Mouse (Mus musculus) heart, embryonic 11.5 days (tissue): ENCODE measurements around the gene Pou2f2. TPM values are rescaled to one million over a fixed set of nuclear protein-coding genes. Genes with fewer than 3 reads are reported as not detected.

Experiments
- ATAC-seq: fragments of 200-750 bp; cut with Nextera tagmentation; replicated peaks from 2 replicates; pipeline ENCODE4 v1.8.0; 2017; ENCODE audit warnings: moderate library complexity; ENCODE audit not compliant: insufficient number of reproducible peaks, low FRiP score, low TSS enrichment
- H3K27ac ChIP-seq: fragments of 300-500 bp; sonication (generic); 2 replicates; pipeline ENCODE4 v1.5.1; 2014; ENCODE audit warnings: mild to moderate bottlenecking, low read depth, low read length
- H3K27me3 ChIP-seq: fragments of 300-500 bp; sonication (generic); 2 replicates; pipeline ENCODE4 v1.6.1; 2014; ENCODE audit warnings: mild to moderate bottlenecking, low read length, mixed read lengths; ENCODE audit not compliant: control insufficient read depth, insufficient read depth
- H3K36me3 ChIP-seq: fragments of 300-500 bp; sonication (generic); 2 replicates; pipeline ENCODE4 v1.6.1; 2014; ENCODE audit warnings: mild to moderate bottlenecking, low read length, moderate library complexity, mixed read lengths; ENCODE audit not compliant: control insufficient read depth, insufficient read depth
- H3K4me1 ChIP-seq: fragments of 300-500 bp; sonication (generic); 2 replicates; pipeline ENCODE4 v1.6.1; 2014; ENCODE audit warnings: low read length; ENCODE audit not compliant: control insufficient read depth, insufficient read depth
- H3K4me2 ChIP-seq: fragments of 300-500 bp; sonication (generic); 2 replicates; pipeline ENCODE4 v1.6.1; 2014; ENCODE audit warnings: mild to moderate bottlenecking, moderate library complexity
- H3K4me3 ChIP-seq: fragments of 300-500 bp; sonication (generic); 2 replicates; pipeline ENCODE4 v1.5.1; 2014; ENCODE audit warnings: low read depth, low read length
- H3K9ac ChIP-seq: fragments of 300-500 bp; sonication (generic); 2 replicates; pipeline ENCODE4 v1.6.1; 2014; ENCODE audit warnings: mild to moderate bottlenecking, low read depth, low read length, moderate library complexity
- H3K9me3 ChIP-seq: fragments of 300-500 bp; sonication (generic); replicated peaks from 2 replicates; pipeline ENCODE4 v1.6.1; 2016; ENCODE audit warnings: low read length; ENCODE audit not compliant: control insufficient read depth
- WGBS: fragments of 180-500 bp; shearing (Covaris S2); extraction: QIAGEN DNeasy Blood & Tissue Kit; methylation state at CpG from one replicate; pipeline ENCODE4 v1.1.7; 2014; ENCODE audit not compliant: insufficient replicate concordance; 5-methylcytosine and 5-hydroxymethylcytosine counted together
- polyA plus RNA-seq: library from polyadenylated mRNA; unstranded; fragments of >200 nt; fragmentation: Nextera tagmentation; extraction: Ambion mirVana; gene quantifications from 2 replicates; pipeline ENCODE4 v1.2.1, GENCODE M21; 2014

Gene Pou2f2
- polyA plus RNA-seq, 1 experiment from 2014 or later = 0.83 TPM

GRCm38 (mm10) chr7:25205355-25206093, 26.0 kb upstream of the Pou2f2 start:
- Histone ChIP-seq H3K27me3 (no peaks in the 10 kb centered on the region), H3K4me3 (no peak overlapping the region), H3K4me1 (0 out of 2 replicates have a peak, but pooled peaks cover 2% of the 10 kb centered on the region), H3K4me2 (no peak overlapping the region), H3K36me3 (peaks cover 4% of the 10 kb centered on the region; the same call in 1 of the 2 replicates), H3K9me3 (no peaks in the 10 kb centered on the region), H3K27ac (no peak overlapping the region), H3K9ac (0 out of 2 replicates have a peak overlapping the region, but pooled peaks have one; percentile 34)
- 80% methylated on average over 16 of the region's 16 CpGs for WGBS
- no peak for ATAC-seq

GRCm38 (mm10) chr7:25203624-25204023, 24.1 kb upstream of the Pou2f2 start:
- H3K4me1 ChIP-seq = 0 out of 2 replicates have a peak, but pooled peaks cover 2% of the 10 kb centered on the region
- no peak overlapping the region for H3K9ac ChIP-seq
- ATAC-seq = no peak
- no peak overlapping the region for H3K27ac ChIP-seq
- H3K27me3 ChIP-seq = no peaks in the 10 kb centered on the region
- no peaks in the 10 kb centered on the region for H3K9me3 ChIP-seq
- 85% methylated on average over 20 of the region's 20 CpGs for WGBS
- H3K4me3 ChIP-seq = no peak overlapping the region
- H3K4me2 ChIP-seq = no peak overlapping the region
- 0 out of 2 replicates have a peak, but pooled peaks cover 2% of the 10 kb centered on the region for H3K36me3 ChIP-seq

GRCm38 (mm10) chr7:25197384-25198018, 18.0 kb upstream of the Pou2f2 start:
- Histone ChIP-seq H3K4me1 (0 out of 2 replicates have a peak, but pooled peaks cover 4% of the 10 kb centered on the region), H3K36me3 (0 out of 2 replicates have a peak, but pooled peaks cover 2% of the 10 kb centered on the region), H3K4me3 (no peak overlapping the region), H3K27ac (0 out of 2 replicates have a peak overlapping the region, but pooled peaks have one; percentile 6), H3K9ac (no peak overlapping the region), H3K27me3 (0 out of 2 replicates have a peak, but pooled peaks cover 2% of the 10 kb centered on the region), H3K9me3 (no peaks in the 10 kb centered on the region), H3K4me2 (no peak overlapping the region)
- WGBS = 56% methylated on average over 10 of the region's 10 CpGs
- no peak for ATAC-seq

- Histone ChIP-seq H3K9ac (no peak overlapping the region), H3K4me3 (no peak overlapping the region), H3K4me2 (no peak overlapping the region), H3K9me3 (no peaks in the 10 kb centered on the region), H3K27ac (no peak overlapping the region), H3K27me3 (0 out of 2 replicates have a peak, but pooled peaks cover 2% of the 10 kb centered on the region), H3K36me3 (no peaks in the 10 kb centered on the region), H3K4me1 (0 out of 2 replicates have a peak, but pooled peaks cover 4% of the 10 kb centered on the region)
- WGBS = 80% methylated on average over 9 of the region's 9 CpGs
- no peak for ATAC-seq
Measured at GRCm38 (mm10) chr7:25196107-25196506, 16.6 kb upstream of the Pou2f2 start.

- no peak overlapping the region for H3K4me3 ChIP-seq
- 70% methylated on average over 3 of the region's 3 CpGs for WGBS
- peak; percentile 84 for ATAC-seq
Measured at GRCm38 (mm10) chr7:25195148-25195547, 15.6 kb upstream of the Pou2f2 start.

GRCm38 (mm10) chr7:25192110-25192509, 12.6 kb upstream of the Pou2f2 start:
- H3K4me2 ChIP-seq = no peak overlapping the region
- WGBS = 64% methylated on average over 8 of the region's 8 CpGs
- H3K9me3 ChIP-seq = no peaks in the 10 kb centered on the region
- H3K9ac ChIP-seq = no peak overlapping the region
- H3K36me3 ChIP-seq = no peaks in the 10 kb centered on the region
- H3K4me3 ChIP-seq = no peak overlapping the region
- no peak for ATAC-seq
- 0 out of 2 replicates have a peak, but pooled peaks cover 2% of the 10 kb centered on the region for H3K27me3 ChIP-seq
- H3K27ac ChIP-seq = no peak overlapping the region
- no peaks in the 10 kb centered on the region for H3K4me1 ChIP-seq

More at GRCm38 (mm10) chr7:25195148-25195547, 15.6 kb upstream of the Pou2f2 start:
- Histone ChIP-seq H3K27me3 (0 out of 2 replicates have a peak, but pooled peaks cover 2% of the 10 kb centered on the region), H3K9ac (no peak overlapping the region), H3K9me3 (no peaks in the 10 kb centered on the region), H3K27ac (no peak overlapping the region), H3K36me3 (no peaks in the 10 kb centered on the region), H3K4me1 (0 out of 2 replicates have a peak, but pooled peaks cover 4% of the 10 kb centered on the region), H3K4me2 (no peak overlapping the region)

- Histone ChIP-seq H3K27me3 (peaks cover 6% of the 10 kb centered on the region; the same call in 1 of the 2 replicates), H3K9ac (no peak overlapping the region), H3K4me1 (no peaks in the 10 kb centered on the region), H3K4me2 (no peak overlapping the region), H3K9me3 (no peaks in the 10 kb centered on the region), H3K36me3 (no peaks in the 10 kb centered on the region), H3K27ac (no peak overlapping the region), H3K4me3 (no peak overlapping the region)
- WGBS = 80% methylated on average over 11 of the region's 11 CpGs
- no peak for ATAC-seq
Measured at GRCm38 (mm10) chr7:25190806-25191205, 11.3 kb upstream of the Pou2f2 start.

GRCm38 (mm10) chr7:25187662-25188650, 8.4 kb upstream of the Pou2f2 start:
- 0 out of 2 replicates have a peak, but pooled peaks have one; percentile 42 for ATAC-seq
- no peak overlapping the region for H3K4me2 ChIP-seq
- H3K36me3 ChIP-seq = no peaks in the 10 kb centered on the region
- 22% methylated on average over 21 of the region's 21 CpGs for WGBS
- no peak overlapping the region for H3K9ac ChIP-seq
- no peaks in the 10 kb centered on the region for H3K9me3 ChIP-seq
- no peak overlapping the region for H3K27ac ChIP-seq
- H3K27me3 ChIP-seq = peaks cover 19% of the 10 kb centered on the region
- H3K4me1 ChIP-seq = no peaks in the 10 kb centered on the region
- H3K4me3 ChIP-seq = no peak overlapping the region
